Mouse (Mus musculus): ENCODE results near the gene Cirbp.

The Cirbp gene

DNA sequence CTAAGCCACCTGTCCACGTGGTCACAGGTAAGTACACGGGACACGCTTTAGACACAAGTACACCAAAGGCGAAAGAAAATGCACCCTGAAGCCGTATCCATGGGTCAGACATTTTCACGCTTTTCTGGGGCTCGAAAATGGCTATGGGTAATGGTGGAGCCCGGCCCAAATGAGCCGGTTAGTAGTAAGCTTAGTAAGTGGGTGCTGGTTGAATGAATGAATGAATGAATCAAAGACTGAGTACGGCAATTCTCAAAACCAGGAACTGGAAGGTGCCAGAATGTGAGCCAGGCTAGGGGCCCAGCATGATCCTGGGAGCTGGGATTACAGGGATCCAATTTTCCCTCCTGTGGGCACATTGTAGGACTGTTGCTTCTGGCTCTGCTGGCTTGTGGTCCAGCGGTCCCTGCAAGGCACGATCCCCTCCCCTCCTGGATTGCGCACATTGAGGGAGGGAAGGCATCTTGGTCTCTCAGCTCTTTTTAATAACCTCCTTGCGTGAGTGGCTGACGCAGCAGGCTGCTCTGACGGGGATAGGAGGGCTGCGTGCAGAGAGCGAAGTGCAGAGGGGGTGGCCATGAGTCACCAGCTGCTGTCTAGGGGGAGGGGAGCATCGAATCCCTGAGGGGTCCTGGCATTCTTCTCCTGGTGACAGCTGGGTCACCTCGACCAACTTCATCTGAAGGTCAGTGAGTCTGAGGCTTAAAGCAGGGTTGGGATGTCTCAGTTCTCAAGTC is at the start of gene Cirbp:
Cirbp (plus strand) TSS at position 594 of the 737 bp plus-strand sequence.
- DNase-seq (ENCODE audit: low spot score) = no peak

DNA sequence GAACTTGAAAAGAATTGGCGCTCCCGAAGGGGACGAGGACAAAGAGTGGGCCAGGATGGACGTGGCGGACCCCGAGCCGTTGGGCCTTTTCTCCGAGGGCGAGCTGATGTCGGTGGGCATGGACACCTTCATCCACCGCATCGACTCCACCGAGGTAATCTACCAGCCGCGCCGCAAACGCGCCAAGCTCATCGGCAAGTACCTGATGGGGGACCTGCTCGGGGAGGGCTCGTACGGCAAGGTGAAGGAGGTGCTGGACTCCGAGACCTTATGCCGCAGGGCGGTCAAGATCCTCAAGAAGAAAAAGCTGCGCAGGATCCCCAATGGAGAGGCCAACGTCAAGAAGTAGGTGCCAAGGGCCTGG is 49.2 kb upstream of the Cirbp start:
- DNase-seq (ENCODE audit: low spot score) = peak; percentile 18

GRCm38 (mm10) chr10:80116927-80117691 is 48.7 kb upstream of the Cirbp start:
- DNase-seq (ENCODE audit: low spot score) = peak; percentile 53

DNA sequence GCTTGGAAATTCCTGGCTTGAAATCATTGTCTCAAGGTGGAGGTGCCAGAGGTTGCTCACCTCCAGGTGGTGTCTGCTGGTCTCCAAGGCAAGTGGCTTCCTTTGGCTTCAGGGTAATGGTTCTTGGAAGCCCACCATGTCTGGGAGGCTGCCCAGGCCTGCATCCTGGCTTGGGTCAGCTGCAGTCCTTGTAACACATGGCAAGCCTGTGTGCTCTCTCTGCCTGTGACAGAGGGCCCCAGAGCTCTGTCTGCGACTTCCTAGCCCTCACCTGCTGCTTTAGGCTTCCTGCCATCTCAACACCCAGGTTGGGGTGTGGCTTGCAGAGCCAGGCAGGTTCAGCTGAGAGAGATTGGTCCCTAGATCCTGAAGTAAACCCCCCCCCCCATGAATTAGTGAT is 48.0 kb upstream of the Cirbp start:
- no peak for DNase-seq (ENCODE audit: low spot score)

- DNase-seq (ENCODE audit: low spot score) = no peak
Measured at GRCm38 (mm10) chr10:80118552-80118951, 47.2 kb upstream of the Cirbp start.

DNA sequence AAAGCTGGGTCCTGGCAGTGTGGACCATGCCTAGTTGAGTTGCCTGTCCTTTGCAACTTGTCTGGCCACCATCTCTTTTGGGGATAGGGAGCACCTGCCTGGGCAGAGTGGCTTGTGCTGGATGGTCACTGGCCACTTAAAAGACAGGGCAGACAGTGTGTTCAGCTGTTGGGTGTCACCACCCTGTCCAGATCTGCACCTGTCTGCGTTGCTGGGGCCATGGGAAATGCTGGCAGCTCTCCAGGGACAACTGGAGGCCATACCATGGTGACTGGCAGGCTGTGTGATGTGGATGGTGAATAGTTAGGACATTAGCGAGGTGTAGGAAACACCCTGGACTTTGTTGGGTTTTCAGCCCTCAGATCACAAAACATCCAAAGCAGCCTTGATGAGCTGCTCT is 45.6 kb upstream of the Cirbp start:
- no peak for DNase-seq (ENCODE audit: low spot score)

GRCm38 (mm10) chr10:80121639-80122038 is 44.1 kb upstream of the Cirbp start:
- DNase-seq (ENCODE audit: low spot score) = no peak

- DNase-seq (ENCODE audit: low spot score) = no peak
Measured at GRCm38 (mm10) chr10:80123932-80124562, 41.7 kb upstream of the Cirbp start.

DNA sequence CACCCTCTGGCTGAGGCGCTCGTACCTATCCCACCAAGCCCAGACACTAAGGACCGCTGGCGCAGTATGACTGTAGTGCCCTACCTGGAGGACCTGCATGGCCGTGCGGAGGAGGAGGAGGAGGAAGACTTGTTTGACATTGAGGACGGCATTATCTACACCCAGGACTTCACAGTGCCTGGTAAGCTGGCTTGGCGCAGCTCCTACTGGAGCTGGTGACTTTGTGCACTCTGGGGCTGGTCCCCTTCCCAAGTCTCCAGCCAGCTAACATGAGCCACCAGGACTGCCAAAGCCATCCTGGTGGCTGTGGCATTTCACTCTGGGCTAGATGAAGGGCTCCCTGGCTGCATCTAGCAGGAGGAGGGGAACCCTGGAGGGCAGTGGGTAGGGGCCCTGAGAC is 37.9 kb upstream of the Cirbp start:
- DNase-seq (ENCODE audit: low spot score) = no peak

DNA sequence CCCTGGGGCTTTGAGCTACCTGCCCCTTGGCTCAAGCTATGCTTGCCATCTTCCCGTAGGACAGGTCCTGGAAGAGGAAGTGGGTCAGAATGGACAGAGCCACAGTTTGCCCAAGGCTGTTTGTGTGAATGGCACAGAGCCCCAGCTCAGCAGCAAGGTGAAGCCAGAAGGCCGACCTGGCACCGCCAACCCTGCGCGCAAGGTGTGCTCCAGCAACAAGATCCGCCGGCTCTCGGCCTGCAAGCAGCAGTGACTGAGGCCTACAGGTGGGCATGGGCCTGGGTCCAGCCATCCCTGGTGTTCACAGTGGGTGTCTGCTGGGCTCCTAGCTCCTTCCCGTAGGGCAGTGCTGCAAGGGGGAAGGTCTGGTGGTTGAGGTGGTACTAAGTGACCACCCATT is 35.9 kb upstream of the Cirbp start:
- DNase-seq (ENCODE audit: low spot score) = peak; percentile 35

- DNase-seq (ENCODE audit: low spot score) = peak; percentile 58
Measured at GRCm38 (mm10) chr10:80130403-80131031, 35.3 kb upstream of the Cirbp start.

DNA sequence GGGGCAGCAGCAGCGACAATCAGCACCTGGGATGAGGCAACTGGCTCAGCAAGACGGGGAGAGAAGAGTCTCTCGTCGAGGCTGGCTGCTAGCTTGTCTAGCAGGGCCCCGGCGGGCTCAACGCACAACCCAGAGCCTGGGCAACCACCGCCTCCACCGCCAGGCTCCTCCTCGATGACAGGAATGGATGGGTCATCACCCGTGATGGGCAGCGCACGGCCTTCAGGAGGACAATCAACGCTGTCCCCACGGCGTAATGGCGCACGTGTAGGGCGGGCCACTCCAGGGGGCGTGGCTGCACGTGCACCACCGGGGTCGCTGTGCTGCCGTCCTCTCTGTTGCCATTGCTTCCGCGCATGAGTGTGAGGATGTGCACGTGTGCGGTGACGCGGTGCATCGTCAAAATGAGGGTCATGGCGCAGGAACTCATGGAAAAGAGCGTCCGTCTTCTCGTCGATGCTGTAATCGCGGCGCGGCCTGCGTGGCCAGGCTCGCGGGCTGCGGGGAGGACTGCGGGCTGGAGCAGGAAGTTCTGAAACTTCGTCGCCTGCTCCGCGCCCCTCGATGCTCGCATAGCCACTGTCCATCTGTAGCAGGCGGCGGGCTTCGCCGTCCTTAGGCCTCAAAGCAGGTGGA is 34.4 kb upstream of the Cirbp start:
- DNase-seq (ENCODE audit: low spot score) = no peak

GRCm38 (mm10) chr10:80131952-80132350 is 33.8 kb upstream of the Cirbp start:
- DNase-seq (ENCODE audit: low spot score) = no peak

GRCm38 (mm10) chr10:80133226-80133849 is 32.4 kb upstream of the Cirbp start:
- DNase-seq (ENCODE audit: low spot score) = peak; percentile 11

DNA sequence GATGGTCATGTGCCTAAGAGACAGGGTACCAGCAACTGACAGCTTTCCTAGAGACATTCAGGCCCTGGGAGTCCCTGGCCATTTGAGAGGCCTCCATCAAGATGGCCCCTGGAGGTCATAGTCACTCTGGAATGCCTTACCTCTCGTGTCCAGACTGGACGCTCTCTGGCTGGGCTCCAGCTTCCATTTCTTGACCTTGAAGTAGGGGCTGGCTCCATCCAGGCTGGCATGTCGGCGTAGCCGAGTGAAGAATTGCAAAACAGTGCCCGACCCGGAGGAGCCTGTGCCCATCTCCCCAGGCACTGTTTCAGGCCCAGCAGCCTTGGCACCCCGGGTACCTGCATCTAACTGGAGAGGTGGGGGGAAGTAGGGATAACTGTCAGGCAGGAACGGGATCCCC is 31.4 kb upstream of the Cirbp start:
- DNase-seq (ENCODE audit: low spot score) = no peak

DNA sequence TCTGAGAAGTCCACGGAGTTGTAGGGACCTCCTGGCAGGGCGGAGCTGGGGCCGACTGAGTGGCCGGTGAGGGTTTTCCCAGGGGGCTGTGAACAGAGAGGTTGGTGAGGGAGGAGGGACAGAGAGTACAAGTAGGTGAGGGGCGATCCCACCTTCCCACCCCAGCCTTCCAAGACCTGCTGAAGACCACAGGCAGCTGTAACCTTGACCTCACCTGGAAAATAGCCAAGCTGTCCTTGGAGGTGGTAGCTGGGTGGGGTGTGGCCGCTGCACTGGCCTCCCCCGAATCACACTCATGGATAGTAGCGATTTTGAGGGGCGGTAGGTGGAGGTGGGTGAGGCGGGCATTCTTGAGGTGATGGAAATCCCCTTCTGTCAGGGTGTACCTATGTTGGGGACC is 30.6 kb upstream of the Cirbp start:
- no peak for DNase-seq (ENCODE audit: low spot score)

- DNase-seq (ENCODE audit: low spot score) = no peak
Measured at GRCm38 (mm10) chr10:80135641-80136040, 30.1 kb upstream of the Cirbp start.

DNA sequence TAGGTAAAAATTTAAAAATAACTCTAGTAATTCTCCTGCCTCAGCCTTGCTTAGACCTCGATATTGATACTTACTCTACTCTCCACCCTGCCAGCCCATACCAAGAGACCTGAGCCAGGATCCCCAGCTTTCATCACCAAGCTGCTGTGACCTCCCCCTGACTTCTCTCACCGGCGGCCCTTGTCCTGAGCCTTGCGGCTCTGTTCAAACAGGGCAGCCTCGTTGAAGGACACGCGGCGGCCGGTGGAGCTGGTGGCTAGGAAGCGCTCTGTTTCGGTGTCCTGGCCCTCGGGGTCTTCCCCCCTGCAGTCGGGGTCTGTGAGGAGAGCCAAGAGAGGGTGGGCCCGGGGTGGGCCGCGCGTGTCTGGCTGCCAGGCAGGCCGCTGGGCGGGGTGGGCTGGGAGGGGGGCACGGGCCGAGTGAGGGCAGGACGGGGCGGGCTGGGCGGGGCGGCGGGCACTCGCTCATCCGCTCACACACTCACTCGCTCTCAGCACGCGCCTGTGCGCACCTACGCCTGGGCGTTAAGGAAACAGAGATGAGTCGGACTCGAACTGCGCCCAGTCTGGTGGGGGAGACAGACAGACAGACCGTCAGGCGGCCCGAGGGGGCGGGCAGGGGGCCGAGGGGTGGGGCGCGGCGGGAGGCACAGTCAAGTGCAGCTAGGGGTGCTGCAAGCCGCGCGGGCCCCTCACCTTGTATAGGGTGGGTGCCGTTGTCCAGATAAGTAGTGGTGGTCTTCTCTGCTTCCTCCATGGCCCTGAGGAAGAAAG is 29.4 kb upstream of the Cirbp start:
- DNase-seq (ENCODE audit: low spot score) = no peak

- peak; percentile 38 for DNase-seq (ENCODE audit: low spot score)
Measured at GRCm38 (mm10) chr10:80136952-80137625, 28.7 kb upstream of the Cirbp start.
